Mouse (Mus musculus): ENCODE measurements around the gene Diras2. TPM values are rescaled to one million over a fixed set of nuclear protein-coding genes. Genes with fewer than 3 reads are reported as not detected.
"Not testable (repeated sequence)": the region's sequence is repeated elsewhere in the genome, so short reads cannot be mapped to it uniquely, and the experiment has no call there.

Diras2 gene
- polyA plus RNA-seq, 1 experiment from 2014 or later: 0.05 TPM

- 81% methylated on average over 5 of the region's 5 CpGs for WGBS
- H3K9ac ChIP-seq (ENCODE audit: low read length); H3K4me3 ChIP-seq (ENCODE audit: low read depth, low read length); H3K9me3 ChIP-seq (ENCODE audit: control insufficient read depth, low read length); DNase-seq (ENCODE audit: low spot score); H3K4me1 ChIP-seq (replicated peaks; ENCODE audit: control insufficient read depth, insufficient read depth, low read length); H3K27ac ChIP-seq (ENCODE audit: low read depth, low read length); ATAC-seq (replicated peaks; ENCODE audit: low FRiP score); H3K36me3 ChIP-seq (ENCODE audit: control insufficient read depth, insufficient read depth, low read length); H3K4me2 ChIP-seq (ENCODE audit: low read depth, low read length, severe bottlenecking); H3K27me3 ChIP-seq (ENCODE audit: control insufficient read depth, insufficient read depth, low read length): not testable (repeated sequence)
Measured at GRCm38 (mm10) chr13:52505683-52506285, 25.3 kb downstream of the Diras2 start.

DNA sequence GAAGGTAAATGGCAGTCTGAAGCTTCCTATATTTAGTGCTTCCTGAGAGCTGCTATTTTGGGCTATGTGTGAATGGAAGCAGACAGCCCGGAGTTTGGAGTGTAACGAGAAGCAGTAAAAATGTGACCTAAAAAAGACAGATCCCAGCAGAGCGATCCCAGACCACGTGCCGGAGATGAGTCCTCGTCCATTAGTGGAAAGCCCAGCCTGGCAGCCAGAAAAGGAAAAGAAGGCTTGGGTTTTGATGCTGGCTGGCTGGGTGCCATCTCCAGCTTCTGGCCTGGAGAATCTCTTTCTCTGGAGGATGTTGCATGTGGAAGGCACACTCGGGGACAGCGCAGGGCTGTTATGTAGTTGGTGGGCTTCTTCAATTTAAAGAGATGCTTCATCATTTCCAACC lies 29.4 kb downstream of the Diras2 start:
- DNase-seq (ENCODE audit: low spot score) (no peak), ATAC-seq (replicated peaks; ENCODE audit: low FRiP score) (no peak)
- Histone ChIP-seq H3K36me3 (ENCODE audit: control insufficient read depth, insufficient read depth, low read length) (no peaks in the 10 kb centered on the region), H3K27ac (ENCODE audit: low read depth, low read length) (no peak overlapping the region), H3K4me2 (ENCODE audit: low read depth, low read length, severe bottlenecking) (no peak overlapping the region), H3K4me3 (ENCODE audit: low read depth, low read length) (no peak overlapping the region), H3K4me1 (replicated peaks; ENCODE audit: control insufficient read depth, insufficient read depth, low read length) (no peaks in the 10 kb centered on the region), H3K9me3 (ENCODE audit: control insufficient read depth, low read length) (no peaks in the 10 kb centered on the region), H3K27me3 (ENCODE audit: control insufficient read depth, insufficient read depth, low read length) (no peaks in the 10 kb centered on the region), H3K9ac (ENCODE audit: low read length) (no peak overlapping the region)
- WGBS: 91% methylated on average over 8 of the region's 8 CpGs

- Histone ChIP-seq H3K27me3 (ENCODE audit: control insufficient read depth, insufficient read depth, low read length) (no peaks in the 10 kb centered on the region), H3K4me3 (ENCODE audit: low read depth, low read length) (no peak overlapping the region), H3K27ac (ENCODE audit: low read depth, low read length) (no peak overlapping the region), H3K36me3 (ENCODE audit: control insufficient read depth, insufficient read depth, low read length) (no peaks in the 10 kb centered on the region), H3K4me2 (ENCODE audit: low read depth, low read length, severe bottlenecking) (no peak overlapping the region), H3K4me1 (replicated peaks; ENCODE audit: control insufficient read depth, insufficient read depth, low read length) (no peaks in the 10 kb centered on the region), H3K9ac (ENCODE audit: low read length) (no peak overlapping the region), H3K9me3 (ENCODE audit: control insufficient read depth, low read length) (no peaks in the 10 kb centered on the region)
- ATAC-seq (replicated peaks; ENCODE audit: low FRiP score): no peak
- WGBS: 80% methylated on average over 4 of the region's 4 CpGs
- DNase-seq (ENCODE audit: low spot score): no peak
Measured at GRCm38 (mm10) chr13:52497029-52497550, 34.0 kb downstream of the Diras2 start.

DNA sequence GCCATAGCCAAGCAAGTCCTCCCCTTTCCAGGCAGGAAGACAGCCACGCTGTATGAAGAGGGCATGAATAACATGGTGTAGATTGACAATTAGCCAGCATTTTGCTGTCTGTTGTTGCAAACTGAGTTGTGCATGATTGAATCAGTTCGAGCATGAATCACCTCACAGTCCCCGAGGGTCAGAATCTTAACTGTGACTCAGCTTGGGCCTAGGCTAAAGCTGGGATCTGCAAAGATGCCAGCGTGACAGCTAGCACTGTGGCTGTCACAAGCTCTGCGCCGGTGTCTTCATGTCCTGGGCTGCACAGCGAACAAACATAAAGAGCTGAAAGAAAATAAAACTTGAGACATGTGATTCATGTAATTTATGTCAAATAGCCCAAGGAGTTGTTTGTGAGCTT lies 42.3 kb downstream of the Diras2 start:
- no peaks in the 10 kb centered on the region for H3K36me3 ChIP-seq (ENCODE audit: control insufficient read depth, insufficient read depth, low read length)
- no peak overlapping the region for H3K4me3 ChIP-seq (ENCODE audit: low read depth, low read length)
- H3K9ac ChIP-seq (ENCODE audit: low read length): no peak overlapping the region
- 90% methylated on average over 7 of the region's 7 CpGs for WGBS
- no peak overlapping the region for H3K4me2 ChIP-seq (ENCODE audit: low read depth, low read length, severe bottlenecking)
- DNase-seq (ENCODE audit: low spot score) (no peak), ATAC-seq (replicated peaks; ENCODE audit: low FRiP score) (no peak)
- H3K9me3 ChIP-seq (ENCODE audit: control insufficient read depth, low read length): no peaks in the 10 kb centered on the region
- H3K27ac ChIP-seq (ENCODE audit: low read depth, low read length): no peak overlapping the region
- H3K27me3 ChIP-seq (ENCODE audit: control insufficient read depth, insufficient read depth, low read length): no peaks in the 10 kb centered on the region
- H3K4me1 ChIP-seq (replicated peaks; ENCODE audit: control insufficient read depth, insufficient read depth, low read length): no peaks in the 10 kb centered on the region

DNA sequence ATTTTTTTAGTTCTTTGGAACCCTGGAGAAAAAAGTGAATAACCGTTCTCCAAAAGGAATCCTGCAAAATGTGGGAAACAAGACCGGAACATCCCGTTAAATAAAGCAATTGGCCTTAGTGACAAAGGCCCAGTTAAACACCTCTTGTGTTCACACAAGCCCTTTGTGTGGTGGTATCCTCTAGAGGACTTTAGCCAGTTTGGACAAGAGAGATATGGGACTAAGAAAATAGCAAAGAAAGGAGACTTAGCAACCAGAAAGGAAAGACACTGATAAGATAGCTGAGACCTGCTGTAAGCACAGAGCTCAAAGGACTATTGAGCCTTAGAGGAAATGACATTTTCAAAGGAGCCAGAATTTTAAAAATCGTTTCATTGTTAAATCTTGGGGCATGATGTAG lies 47.0 kb downstream of the Diras2 start:
- Histone ChIP-seq H3K4me2 (ENCODE audit: low read depth, low read length, severe bottlenecking) (no peak overlapping the region), H3K9ac (ENCODE audit: low read length) (no peak overlapping the region), H3K4me1 (replicated peaks; ENCODE audit: control insufficient read depth, insufficient read depth, low read length) (no peaks in the 10 kb centered on the region), H3K27me3 (ENCODE audit: control insufficient read depth, insufficient read depth, low read length) (no peaks in the 10 kb centered on the region), H3K9me3 (ENCODE audit: control insufficient read depth, low read length) (no peaks in the 10 kb centered on the region), H3K4me3 (ENCODE audit: low read depth, low read length) (no peak overlapping the region), H3K27ac (ENCODE audit: low read depth, low read length) (no peak overlapping the region), H3K36me3 (ENCODE audit: control insufficient read depth, insufficient read depth, low read length) (no peaks in the 10 kb centered on the region)
- DNase-seq (ENCODE audit: low spot score) (no peak), ATAC-seq (replicated peaks; ENCODE audit: low FRiP score) (no peak)
- 84% methylated on average over 4 of the region's 4 CpGs for WGBS

DNA sequence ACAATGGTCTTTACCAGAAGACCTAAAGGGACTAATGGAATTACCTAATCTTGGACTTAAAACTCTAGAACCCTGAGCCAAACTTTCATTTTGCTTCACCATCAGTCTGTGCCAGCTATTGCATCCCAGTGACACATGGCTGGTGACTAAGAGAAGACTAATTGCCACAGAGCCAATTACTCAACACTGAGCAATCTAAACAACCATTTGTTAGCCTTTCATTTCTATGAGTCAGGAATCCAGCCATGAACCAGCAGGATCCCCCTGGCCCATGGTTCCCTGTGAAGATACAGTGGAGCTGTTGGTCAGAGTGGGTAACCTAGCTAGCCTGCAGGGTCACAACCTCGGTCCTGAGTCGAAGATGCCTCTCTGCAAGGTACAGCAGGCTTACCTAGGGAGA lies 49.3 kb downstream of the Diras2 start:
- no peak for DNase-seq (ENCODE audit: low spot score)
- Histone ChIP-seq H3K9me3 (ENCODE audit: control insufficient read depth, low read length) (no peaks in the 10 kb centered on the region), H3K9ac (ENCODE audit: low read length) (no peak overlapping the region), H3K27me3 (ENCODE audit: control insufficient read depth, insufficient read depth, low read length) (no peaks in the 10 kb centered on the region), H3K4me2 (ENCODE audit: low read depth, low read length, severe bottlenecking) (no peak overlapping the region), H3K4me1 (replicated peaks; ENCODE audit: control insufficient read depth, insufficient read depth, low read length) (no peaks in the 10 kb centered on the region), H3K27ac (ENCODE audit: low read depth, low read length) (no peak overlapping the region), H3K36me3 (ENCODE audit: control insufficient read depth, insufficient read depth, low read length) (no peaks in the 10 kb centered on the region), H3K4me3 (ENCODE audit: low read depth, low read length) (no peak overlapping the region)
- ATAC-seq (replicated peaks; ENCODE audit: low FRiP score): no peak
- 82% methylated on average over 2 of the region's 2 CpGs for WGBS

- Histone ChIP-seq H3K9ac (ENCODE audit: low read length) (no peak overlapping the region), H3K4me3 (ENCODE audit: low read depth, low read length) (no peak overlapping the region), H3K36me3 (ENCODE audit: control insufficient read depth, insufficient read depth, low read length) (no peaks in the 10 kb centered on the region), H3K4me2 (ENCODE audit: low read depth, low read length, severe bottlenecking) (no peak overlapping the region), H3K4me1 (replicated peaks; ENCODE audit: control insufficient read depth, insufficient read depth, low read length) (no peaks in the 10 kb centered on the region), H3K9me3 (ENCODE audit: control insufficient read depth, low read length) (no peaks in the 10 kb centered on the region), H3K27me3 (ENCODE audit: control insufficient read depth, insufficient read depth, low read length) (no peaks in the 10 kb centered on the region), H3K27ac (ENCODE audit: low read depth, low read length) (no peak overlapping the region)
- no peak for ATAC-seq (replicated peaks; ENCODE audit: low FRiP score)
- 94% methylated on average over 5 of the region's 5 CpGs for WGBS
- DNase-seq (ENCODE audit: low spot score): no peak
Measured at GRCm38 (mm10) chr13:52479146-52479545, 51.9 kb downstream of the Diras2 start.

- DNase-seq (ENCODE audit: low spot score) (no peak), ATAC-seq (replicated peaks; ENCODE audit: low FRiP score) (no peak)
- Histone ChIP-seq H3K9me3 (ENCODE audit: control insufficient read depth, low read length) (no peaks in the 10 kb centered on the region), H3K27ac (ENCODE audit: low read depth, low read length) (no peak overlapping the region), H3K36me3 (ENCODE audit: control insufficient read depth, insufficient read depth, low read length) (no peaks in the 10 kb centered on the region), H3K9ac (ENCODE audit: low read length) (no peak overlapping the region), H3K27me3 (ENCODE audit: control insufficient read depth, insufficient read depth, low read length) (peaks cover 3% of the 10 kb centered on the region), H3K4me3 (ENCODE audit: low read depth, low read length) (no peak overlapping the region), H3K4me1 (replicated peaks; ENCODE audit: control insufficient read depth, insufficient read depth, low read length) (no peaks in the 10 kb centered on the region), H3K4me2 (ENCODE audit: low read depth, low read length, severe bottlenecking) (no peak overlapping the region)
- 90% methylated on average over 11 of the region's 11 CpGs for WGBS
Measured at GRCm38 (mm10) chr13:52476998-52477601, 54.0 kb downstream of the Diras2 start.

GRCm38 (mm10) chr13:52476222-52476621 lies 54.9 kb downstream of the Diras2 start:
- Histone ChIP-seq H3K4me3 (ENCODE audit: low read depth, low read length) (no peak overlapping the region), H3K9ac (ENCODE audit: low read length) (no peak overlapping the region), H3K27me3 (ENCODE audit: control insufficient read depth, insufficient read depth, low read length) (peaks cover 5% of the 10 kb centered on the region), H3K36me3 (ENCODE audit: control insufficient read depth, insufficient read depth, low read length) (no peaks in the 10 kb centered on the region), H3K4me2 (ENCODE audit: low read depth, low read length, severe bottlenecking) (no peak overlapping the region), H3K4me1 (replicated peaks; ENCODE audit: control insufficient read depth, insufficient read depth, low read length) (no peaks in the 10 kb centered on the region), H3K27ac (ENCODE audit: low read depth, low read length) (no peak overlapping the region), H3K9me3 (ENCODE audit: control insufficient read depth, low read length) (no peaks in the 10 kb centered on the region)
- ATAC-seq (replicated peaks; ENCODE audit: low FRiP score) (no peak), DNase-seq (ENCODE audit: low spot score) (no peak)
- 52% methylated on average over 3 of the region's 3 CpGs for WGBS
